Mouse (Mus musculus): ENCODE results near the gene Ptprn2. TPM values are rescaled to one million over a fixed set of nuclear protein-coding genes. Genes with fewer than 3 reads are reported as not detected.
"Not testable (repeated sequence)": the region's sequence is repeated elsewhere in the genome, so short reads cannot be mapped to it uniquely, and the experiment has no call there.

Ptprn2 gene
- polyA plus RNA-seq, 1 experiment from 2014 or later, result 0.09 TPM

DNA sequence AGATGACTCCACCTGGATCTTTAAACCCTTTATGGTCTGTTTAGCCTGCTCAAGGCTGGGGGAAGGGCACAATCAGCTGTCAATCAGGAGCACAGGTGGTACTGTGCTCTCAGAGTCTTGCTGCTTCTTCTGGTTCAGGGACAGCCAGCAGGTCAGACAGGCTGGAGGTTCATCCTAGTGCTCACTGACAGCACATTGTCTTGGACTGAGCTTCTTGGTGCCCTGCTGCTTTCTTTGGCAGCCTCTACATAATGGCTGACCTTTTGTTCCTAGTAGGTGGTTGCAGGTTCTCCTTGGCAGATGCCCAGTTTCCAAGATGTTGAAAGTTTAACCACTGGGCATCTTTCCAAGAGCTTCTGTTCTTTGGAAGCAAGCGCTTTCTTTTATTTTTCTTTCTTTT, 55.1 kb downstream of the Ptprn2 start:
- H3K9me3 ChIP-seq (replicated peaks), result no peaks in the 10 kb centered on the region
- H3K4me1 ChIP-seq, result no peaks in the 10 kb centered on the region
- H3K4me3 ChIP-seq, result no peak overlapping the region
- H3K27me3 ChIP-seq (ENCODE audit: low read depth, poor library complexity, severe bottlenecking), result no peaks in the 10 kb centered on the region
- no peaks in the 10 kb centered on the region for H3K36me3 ChIP-seq
- H3K27ac ChIP-seq, result no peak overlapping the region
- WGBS, result 100% methylated on average over 1 of the region's 1 CpGs
- DNase-seq (ENCODE audit: low spot score), result no peak

- Histone ChIP-seq H3K4me3 (no peak overlapping the region), H3K9me3 (replicated peaks) (no peaks in the 10 kb centered on the region), H3K27ac (no peak overlapping the region), H3K4me1 (no peaks in the 10 kb centered on the region), H3K27me3 (ENCODE audit: low read depth, poor library complexity, severe bottlenecking) (no peaks in the 10 kb centered on the region), H3K36me3 (no peaks in the 10 kb centered on the region)
- DNase-seq (ENCODE audit: low spot score), result no peak
- 88% methylated on average over 1 of the region's 1 CpGs for WGBS
These were observed 64.5 kb downstream of the Ptprn2 start for GRCm38 (mm10) chr12:116550031-116550430.

DNA sequence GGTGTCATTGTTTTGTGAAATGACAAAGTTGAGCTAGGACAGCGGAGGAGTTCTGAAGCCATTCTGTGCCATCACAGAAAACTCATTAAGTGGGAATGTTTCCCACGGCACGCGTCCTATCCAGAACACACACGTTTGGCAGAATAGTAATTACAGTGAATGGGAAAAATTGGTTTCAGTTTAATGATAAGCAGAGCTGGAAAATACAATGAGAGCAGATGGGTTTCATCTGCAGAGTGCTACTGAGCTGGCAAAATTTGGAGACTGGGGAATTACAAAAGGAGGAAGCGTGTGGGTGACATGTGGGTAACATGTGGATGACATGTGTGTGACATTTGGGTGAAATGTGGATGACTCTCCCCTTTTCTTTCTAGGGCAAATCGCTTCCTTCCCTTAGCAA, 66.0 kb downstream of the Ptprn2 start:
- Histone ChIP-seq H3K27me3 (ENCODE audit: low read depth, poor library complexity, severe bottlenecking) (no peaks in the 10 kb centered on the region), H3K36me3 (no peaks in the 10 kb centered on the region), H3K4me1 (no peaks in the 10 kb centered on the region), H3K27ac (no peak overlapping the region), H3K9me3 (replicated peaks) (no peaks in the 10 kb centered on the region), H3K4me3 (no peak overlapping the region)
- no peak for DNase-seq (ENCODE audit: low spot score)
- WGBS, result 86% methylated on average over 7 of the region's 7 CpGs

GRCm38 (mm10) chr12:116552306-116552705, 66.8 kb downstream of the Ptprn2 start:
- WGBS, result 90% methylated on average over 2 of the region's 2 CpGs
- no peaks in the 10 kb centered on the region for H3K36me3 ChIP-seq
- H3K4me1 ChIP-seq, result no peaks in the 10 kb centered on the region
- no peaks in the 10 kb centered on the region for H3K27me3 ChIP-seq (ENCODE audit: low read depth, poor library complexity, severe bottlenecking)
- no peak for DNase-seq (ENCODE audit: low spot score)
- no peak overlapping the region for H3K4me3 ChIP-seq
- H3K27ac ChIP-seq, result no peak overlapping the region
- H3K9me3 ChIP-seq (replicated peaks), result no peaks in the 10 kb centered on the region

DNA sequence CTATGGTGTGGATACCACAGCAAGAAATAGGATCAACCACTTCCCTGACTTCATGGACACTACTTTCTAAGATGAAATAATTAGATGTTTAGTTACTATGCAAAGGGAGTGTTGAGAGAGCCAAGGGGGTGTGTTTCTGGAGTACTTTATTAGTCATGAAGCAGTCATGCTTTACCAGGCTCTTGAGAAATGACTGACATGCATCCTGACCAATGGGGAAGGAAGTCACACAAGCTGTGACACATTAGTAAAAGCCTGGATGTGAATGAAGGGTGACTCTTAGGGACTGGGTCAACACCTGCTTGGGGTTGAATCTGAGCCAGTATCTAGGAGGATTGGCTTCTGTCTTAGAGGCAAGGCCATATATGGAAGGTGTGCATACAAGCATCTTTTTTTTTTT, 67.8 kb downstream of the Ptprn2 start:
- Histone ChIP-seq H3K36me3 (no peaks in the 10 kb centered on the region), H3K4me3 (no peak overlapping the region), H3K4me1 (no peaks in the 10 kb centered on the region), H3K9me3 (replicated peaks) (no peaks in the 10 kb centered on the region), H3K27me3 (ENCODE audit: low read depth, poor library complexity, severe bottlenecking) (no peaks in the 10 kb centered on the region), H3K27ac (no peak overlapping the region)
- DNase-seq (ENCODE audit: low spot score), result no peak

GRCm38 (mm10) chr12:116555964-116556363, 70.4 kb downstream of the Ptprn2 start:
- H3K27ac ChIP-seq, result no peak overlapping the region
- H3K9me3 ChIP-seq (replicated peaks), result no peaks in the 10 kb centered on the region
- no peaks in the 10 kb centered on the region for H3K27me3 ChIP-seq (ENCODE audit: low read depth, poor library complexity, severe bottlenecking)
- no peaks in the 10 kb centered on the region for H3K36me3 ChIP-seq
- 86% methylated on average over 4 of the region's 4 CpGs for WGBS
- no peak for DNase-seq (ENCODE audit: low spot score)
- H3K4me3 ChIP-seq, result no peak overlapping the region
- no peaks in the 10 kb centered on the region for H3K4me1 ChIP-seq

DNA sequence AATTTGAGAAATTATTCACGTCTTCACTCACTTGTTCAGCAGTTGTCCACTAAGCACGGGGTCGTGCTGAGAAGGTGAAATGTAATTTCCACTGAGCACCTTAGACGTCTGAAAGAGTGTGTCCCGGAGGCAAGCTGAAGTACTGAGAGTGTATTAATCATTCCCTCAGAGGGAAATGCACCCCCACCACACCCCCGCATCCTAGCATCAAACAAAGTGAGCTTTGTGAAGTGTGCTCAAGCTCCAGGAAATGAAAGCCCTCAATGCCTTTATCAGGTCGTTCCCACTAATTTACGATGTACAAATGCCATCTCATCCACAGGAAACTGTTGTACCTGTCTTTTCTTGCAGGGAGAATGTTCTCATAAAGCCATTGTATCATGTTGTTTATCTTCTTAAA, 78.9 kb downstream of the Ptprn2 start:
- H3K27me3 ChIP-seq (ENCODE audit: low read depth, poor library complexity, severe bottlenecking), result no peaks in the 10 kb centered on the region
- H3K27ac ChIP-seq, result no peak overlapping the region
- H3K36me3 ChIP-seq, result no peaks in the 10 kb centered on the region
- H3K4me3 ChIP-seq, result no peak overlapping the region
- no peaks in the 10 kb centered on the region for H3K9me3 ChIP-seq (replicated peaks)
- no peak for DNase-seq (ENCODE audit: low spot score)
- no peaks in the 10 kb centered on the region for H3K4me1 ChIP-seq
- 63% methylated on average over 8 of the region's 8 CpGs for WGBS

GRCm38 (mm10) chr12:116566672-116567071, 81.2 kb downstream of the Ptprn2 start:
- H3K4me1 ChIP-seq, result no peaks in the 10 kb centered on the region
- H3K27ac ChIP-seq, result no peak overlapping the region
- no peaks in the 10 kb centered on the region for H3K9me3 ChIP-seq (replicated peaks)
- no peaks in the 10 kb centered on the region for H3K27me3 ChIP-seq (ENCODE audit: low read depth, poor library complexity, severe bottlenecking)
- H3K36me3 ChIP-seq, result no peaks in the 10 kb centered on the region
- no peak for DNase-seq (ENCODE audit: low spot score)
- no peak overlapping the region for H3K4me3 ChIP-seq
- 79% methylated on average over 1 of the region's 1 CpGs for WGBS

DNA sequence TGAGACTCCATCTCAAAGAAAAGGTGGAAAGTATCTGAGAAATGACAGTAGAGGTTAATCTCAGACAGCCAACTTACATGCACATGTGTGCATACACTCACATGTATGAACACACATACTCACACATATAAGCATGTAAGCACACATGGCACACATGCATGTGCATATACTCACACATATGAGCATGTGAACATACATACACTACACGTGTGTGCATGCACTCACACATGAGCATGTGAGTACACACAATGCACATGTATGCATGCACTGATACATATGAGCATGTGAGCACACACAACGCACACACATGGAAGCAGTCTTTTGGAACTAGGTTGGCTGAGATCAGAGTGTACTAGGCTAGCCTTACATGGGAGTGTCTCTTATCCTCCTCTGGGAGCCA, 81.7 kb downstream of the Ptprn2 start:
- Histone ChIP-seq H3K9me3 (replicated peaks) (no peaks in the 10 kb centered on the region), H3K4me1 (no peaks in the 10 kb centered on the region), H3K36me3 (no peaks in the 10 kb centered on the region), H3K27me3 (ENCODE audit: low read depth, poor library complexity, severe bottlenecking) (no peaks in the 10 kb centered on the region), H3K4me3 (no peak overlapping the region), H3K27ac (no peak overlapping the region)
- whole genome bisulfite sequencing, result 95% methylated on average over 2 of the region's 2 CpGs
- DNase-seq (ENCODE audit: low spot score), result no peak

- Histone ChIP-seq H3K4me3 (no peak overlapping the region), H3K4me1 (no peaks in the 10 kb centered on the region), H3K36me3 (no peaks in the 10 kb centered on the region), H3K27ac (no peak overlapping the region), H3K9me3 (replicated peaks) (no peaks in the 10 kb centered on the region), H3K27me3 (ENCODE audit: low read depth, poor library complexity, severe bottlenecking) (no peaks in the 10 kb centered on the region)
- no peak for DNase-seq (ENCODE audit: low spot score)
- 72% methylated on average over 1 of the region's 1 CpGs for WGBS
These were observed 84.0 kb downstream of the Ptprn2 start for GRCm38 (mm10) chr12:116569568-116569967.

DNA sequence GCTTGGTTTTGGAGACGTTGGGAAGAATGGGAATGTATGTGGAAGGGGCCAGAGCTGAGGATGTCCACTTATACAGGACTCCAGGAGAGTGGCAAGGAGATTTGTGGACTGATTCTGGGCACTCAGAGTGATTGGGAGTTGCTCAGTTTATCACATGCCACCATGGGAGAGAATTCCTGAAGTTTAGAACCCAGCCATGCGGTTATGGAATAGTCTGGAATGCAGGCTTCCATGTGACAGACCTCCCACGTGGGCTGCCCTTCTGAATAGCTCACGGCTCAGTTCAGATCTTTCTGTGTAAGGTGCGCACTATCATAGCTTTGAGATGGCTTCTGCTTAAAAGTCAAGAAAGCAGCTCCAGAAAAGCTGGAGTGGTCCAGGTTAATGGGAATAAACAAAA, 88.6 kb downstream of the Ptprn2 start:
- no peaks in the 10 kb centered on the region for H3K36me3 ChIP-seq
- 87% methylated on average over 5 of the region's 5 CpGs for WGBS
- no peak for DNase-seq (ENCODE audit: low spot score)

GRCm38 (mm10) chr12:116574720-116575119, 89.2 kb downstream of the Ptprn2 start:
- Histone ChIP-seq H3K4me1 (no peaks in the 10 kb centered on the region), H3K27me3 (ENCODE audit: low read depth, poor library complexity, severe bottlenecking) (no peaks in the 10 kb centered on the region), H3K4me3 (no peak overlapping the region), H3K27ac (no peak overlapping the region), H3K36me3 (no peaks in the 10 kb centered on the region), H3K9me3 (replicated peaks) (no peaks in the 10 kb centered on the region)
- no peak for DNase-seq (ENCODE audit: low spot score)
- 85% methylated on average over 5 of the region's 5 CpGs for WGBS

More for the DNA sequence above, 88.6 kb downstream of the Ptprn2 start:
- H3K9me3 ChIP-seq (replicated peaks), result no peaks in the 10 kb centered on the region
- H3K4me3 ChIP-seq, result no peak overlapping the region
- no peak overlapping the region for H3K27ac ChIP-seq
- no peaks in the 10 kb centered on the region for H3K4me1 ChIP-seq
- H3K27me3 ChIP-seq (ENCODE audit: low read depth, poor library complexity, severe bottlenecking), result no peaks in the 10 kb centered on the region

DNA sequence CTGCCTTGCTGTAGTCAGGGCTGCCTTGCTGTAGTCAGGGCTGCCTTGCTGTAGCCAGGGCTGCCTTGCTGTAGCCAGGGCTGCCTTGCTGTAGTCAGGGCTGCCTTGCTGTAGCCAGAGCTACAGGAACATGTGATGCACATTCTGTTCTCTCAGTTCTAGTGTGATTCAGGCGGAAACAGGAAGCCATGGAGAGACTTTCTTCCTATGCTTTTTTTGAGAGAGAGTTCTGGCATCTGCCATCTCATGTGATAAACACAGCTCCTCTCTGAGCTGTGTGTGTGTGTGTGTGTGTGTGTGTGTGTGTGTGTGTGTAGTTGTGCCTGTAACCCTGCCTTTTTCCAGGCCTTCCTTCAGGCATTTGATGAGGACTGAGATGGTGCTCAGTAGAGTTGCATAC, 92.4 kb downstream of the Ptprn2 start:
- not testable (repeated sequence) for H3K27ac ChIP-seq; H3K9me3 ChIP-seq (replicated peaks); DNase-seq (ENCODE audit: low spot score); H3K36me3 ChIP-seq; H3K27me3 ChIP-seq (ENCODE audit: low read depth, poor library complexity, severe bottlenecking); H3K4me3 ChIP-seq
- 88% methylated on average over 1 of the region's 1 CpGs for WGBS
- peaks cover 17% of the 10 kb centered on the region for H3K4me1 ChIP-seq

DNA sequence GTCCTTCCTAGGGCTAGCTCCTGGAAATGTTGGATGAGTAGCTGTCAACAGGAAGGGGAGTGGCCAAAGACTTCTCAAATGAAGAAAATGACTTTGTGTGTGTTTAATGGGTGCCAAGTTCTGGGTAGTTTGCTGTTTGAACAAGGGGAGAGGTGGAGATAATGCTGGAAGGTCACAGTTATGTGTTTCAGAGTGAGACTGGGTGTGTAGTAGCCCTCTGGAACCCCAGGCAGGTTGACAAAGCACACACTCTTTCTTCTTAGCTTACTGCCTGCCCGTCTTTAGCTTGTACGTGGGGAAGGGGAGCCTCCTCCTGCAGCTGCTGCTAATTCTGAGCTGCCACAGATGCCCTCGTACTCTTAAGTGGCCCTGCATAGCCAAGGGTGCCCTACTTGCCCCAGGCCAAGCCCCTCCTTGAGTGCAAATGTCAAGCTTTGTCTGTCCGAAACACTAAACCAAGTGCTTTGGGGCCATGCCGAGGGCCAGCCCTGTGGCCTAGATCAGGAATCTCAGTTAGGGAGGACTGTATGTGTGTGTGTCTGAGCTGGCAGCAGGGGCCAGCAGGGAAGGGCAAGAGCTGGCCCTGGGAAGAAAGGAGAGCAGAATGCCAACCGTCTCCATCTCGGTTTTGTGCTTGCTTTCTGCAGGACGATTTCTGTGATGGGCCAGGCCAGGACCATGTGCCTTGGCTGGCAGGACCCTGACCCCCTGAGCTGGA, 95.5 kb downstream of the Ptprn2 start:
- Histone ChIP-seq H3K27ac (peak overlapping the region; percentile 72), H3K36me3 (no peaks in the 10 kb centered on the region), H3K4me1 (peaks cover 28% of the 10 kb centered on the region), H3K27me3 (ENCODE audit: low read depth, poor library complexity, severe bottlenecking) (no peaks in the 10 kb centered on the region), H3K4me3 (no peak overlapping the region), H3K9me3 (replicated peaks) (no peaks in the 10 kb centered on the region)
- 60% methylated on average over 8 of the region's 8 CpGs for WGBS
- no peak for DNase-seq (ENCODE audit: low spot score)
